Mouse (Mus musculus) kidney, adult 2 months (tissue): ENCODE data around the gene Celf1. TPM values are rescaled to one million over a fixed set of nuclear protein-coding genes. Genes with fewer than 3 reads are reported as not detected.
"Not testable (repeated sequence)": the region's sequence is repeated elsewhere in the genome, so short reads cannot be mapped to it uniquely, and the experiment has no call there.

Source experiments
- DNase-seq: peaks from one replicate; pipeline ENCODE4 v3.0.0; 2021
- H3K27ac ChIP-seq: fragments of 200-500 bp; 2 replicates; pipeline ENCODE4 v1.5.1; 2012; ENCODE audit warnings: low read depth, low read length, control low read depth, inconsistent platforms; ENCODE audit not compliant: insufficient read depth
- H3K27me3 ChIP-seq: fragments of 200-500 bp; replicated peaks from 2 replicates; pipeline ENCODE4 v1.6.1; 2012; ENCODE audit warnings: mild to moderate bottlenecking, moderate library complexity, low read length, inconsistent platforms; ENCODE audit not compliant: control insufficient read depth, insufficient read depth
- H3K36me3 ChIP-seq: fragments of 200-500 bp; 2 replicates; pipeline ENCODE4 v1.6.1; 2012; ENCODE audit warnings: mild to moderate bottlenecking, moderate library complexity, low read length, inconsistent platforms; ENCODE audit not compliant: control insufficient read depth, insufficient read depth
- H3K4me1 ChIP-seq: fragments of 200-500 bp; 2 replicates; pipeline ENCODE4 v1.6.1; 2011; ENCODE audit warnings: low read length; ENCODE audit not compliant: control insufficient read depth, insufficient read depth
- H3K4me3 ChIP-seq: fragments of 200-500 bp; 2 replicates; pipeline ENCODE4 v1.5.1; 2011; ENCODE audit warnings: mild to moderate bottlenecking, low read depth, low read length, control low read depth; ENCODE audit not compliant: insufficient read depth
- CTCF ChIP-seq: fragments of 200-500 bp; conservative IDR thresholded peaks from 2 replicates; pipeline ENCODE4 v1.5.1; 2011; ENCODE audit warnings: low read depth, mild to moderate bottlenecking, control low read depth, low read length, moderate library complexity, mixed read lengths; ENCODE audit not compliant: insufficient read depth, insufficient read length
- POLR2A ChIP-seq: fragments of 200-500 bp; IDR thresholded peaks from one replicate; pipeline ENCODE4 v1.6.1; 2011; ENCODE audit warnings: low read depth, low read length, control low read depth
- WGBS: fragments of 180-500 bp; shearing (Covaris S2); methylation state at CpG from one replicate; pipeline ENCODE4 v1.1.7; 2018; 5-methylcytosine and 5-hydroxymethylcytosine counted together
- polyA plus RNA-seq: library from polyadenylated mRNA; depleted of rRNA; stranded (reverse); fragments of >200 nt; gene quantifications from 2 replicates; pipeline ENCODE4 v1.2.3, GENCODE M21; 2012

Celf1 gene
- polyA plus RNA-seq, 1 experiment: 40.5 TPM

DNA sequence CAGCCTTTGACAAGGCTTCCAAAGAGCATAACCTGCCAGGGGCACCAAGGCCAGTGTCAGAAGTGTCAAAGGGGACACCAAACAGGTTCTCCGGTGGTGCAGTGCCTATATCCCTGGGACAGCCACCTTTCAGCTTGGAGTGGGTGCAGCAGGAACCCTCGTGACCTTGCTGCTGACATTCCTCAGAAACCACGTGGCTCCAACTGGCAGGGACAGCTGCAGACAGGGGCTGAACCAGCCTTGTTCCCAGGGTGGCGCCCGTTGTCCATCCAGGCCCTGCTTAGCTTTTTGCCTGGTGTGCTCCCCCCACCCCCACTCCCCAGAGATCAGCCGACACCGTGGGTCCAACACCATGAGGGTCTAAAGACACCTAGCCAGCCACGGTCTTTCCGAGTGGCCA is 95.2 kb downstream of the Celf1 start, which contains the start of gene Rapsn:
Gene Rapsn (plus strand): TSS at position 236 of the 400 bp plus-strand sequence.
- Histone ChIP-seq H3K4me1 (no peaks in the 10 kb centered on the region; the same call in 1 of the 2 replicates), H3K4me3 (no peak within 1 kb of the TSS), H3K36me3 (no peaks in the 10 kb centered on the region), H3K27me3 (no peaks in the 10 kb centered on the region), H3K27ac (peak within 1 kb of the TSS; percentile 11)
- WGBS: 38% methylated on average over 9 of the region's 9 CpGs
- no peak for TF ChIP-seq CTCF
- no peak for TF ChIP-seq POLR2A
- DNase-seq: peak; percentile 77

GRCm38 (mm10) chr2:91041786-91042185 is 101.6 kb downstream of the Celf1 start:
- H3K36me3 ChIP-seq: no peaks in the 10 kb centered on the region
- H3K4me3 ChIP-seq: no peak overlapping the region
- no peaks in the 10 kb centered on the region for H3K4me1 ChIP-seq
- DNase-seq: no peak
- 83% methylated on average over 8 of the region's 8 CpGs for WGBS
- H3K27ac ChIP-seq: no peak overlapping the region
- no peaks in the 10 kb centered on the region for H3K27me3 ChIP-seq
- TF ChIP-seq CTCF (no peak), POLR2A (no peak)

DNA sequence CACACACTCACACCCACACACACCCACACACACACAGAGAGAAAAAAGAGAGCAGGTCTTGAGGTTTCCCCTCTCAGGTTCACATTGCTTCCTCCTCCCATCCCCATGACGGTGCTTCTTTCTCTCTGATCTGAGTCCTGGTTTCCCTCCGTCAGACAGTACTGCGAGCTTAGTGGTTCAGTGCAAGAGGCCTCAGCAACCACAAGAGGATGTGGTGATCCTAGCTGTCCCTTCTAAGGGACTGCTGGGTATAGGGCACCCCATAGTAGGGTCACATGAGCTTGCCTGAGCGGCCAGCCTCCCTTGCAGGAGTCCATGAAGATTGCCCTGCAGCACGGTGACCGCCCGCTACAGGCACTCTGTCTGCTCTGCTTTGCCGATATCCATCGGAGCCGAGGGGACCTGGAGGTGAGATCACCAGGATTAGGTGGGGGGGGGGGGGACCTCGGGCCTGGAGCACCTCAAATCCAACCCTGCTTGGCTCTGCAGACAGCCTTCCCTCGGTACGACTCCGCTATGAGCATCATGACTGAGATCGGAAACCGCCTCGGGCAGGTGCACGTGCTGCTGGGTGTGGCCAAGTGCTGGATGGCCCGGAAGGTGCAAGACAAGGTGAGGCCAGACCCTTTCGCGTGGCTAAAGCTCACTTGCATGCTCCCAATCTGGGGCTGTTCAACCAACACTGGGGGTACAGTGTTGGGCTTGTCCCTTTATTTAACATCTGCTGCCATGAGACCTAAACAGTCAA is 102.6 kb downstream of the Celf1 start:
- WGBS: 59% methylated on average over 21 of the region's 21 CpGs
- Histone ChIP-seq H3K4me3 (no peak overlapping the region), H3K27me3 (no peaks in the 10 kb centered on the region), H3K4me1 (peaks cover 4% of the 10 kb centered on the region; the same call in 1 of the 2 replicates), H3K36me3 (no peaks in the 10 kb centered on the region), H3K27ac (no peak overlapping the region)
- DNase-seq: no peak
- no peak for TF ChIP-seq POLR2A
- no peak for TF ChIP-seq CTCF

- Histone ChIP-seq H3K36me3 (no peaks in the 10 kb centered on the region), H3K27me3 (no peaks in the 10 kb centered on the region), H3K27ac (no peak overlapping the region), H3K4me1 (peaks cover 4% of the 10 kb centered on the region; the same call in 1 of the 2 replicates), H3K4me3 (no peak overlapping the region)
- 79% methylated on average over 13 of the region's 13 CpGs for WGBS
- no peak for TF ChIP-seq POLR2A
- no peak for TF ChIP-seq CTCF
- no peak for DNase-seq
Observed at GRCm38 (mm10) chr2:91044727-91045126, 104.5 kb downstream of the Celf1 start.

GRCm38 (mm10) chr2:91045805-91046204 is 105.6 kb downstream of the Celf1 start:
- H3K27ac ChIP-seq: not testable (repeated sequence)

GRCm38 (mm10) chr2:91047359-91047758 is 107.2 kb downstream of the Celf1 start:
- DNase-seq: peak; percentile 72
- Histone ChIP-seq H3K36me3 (no peaks in the 10 kb centered on the region), H3K27ac (no peak overlapping the region; the same call in 1 of the 2 replicates), H3K27me3 (no peaks in the 10 kb centered on the region), H3K4me1 (peaks cover 4% of the 10 kb centered on the region; the same call in 1 of the 2 replicates), H3K4me3 (no peak overlapping the region)
- TF ChIP-seq CTCF: no peak
- no peak for TF ChIP-seq POLR2A
- WGBS: 29% methylated on average over 9 of the region's 9 CpGs

More at GRCm38 (mm10) chr2:91045805-91046204, 105.6 kb downstream of the Celf1 start:
- H3K27me3 ChIP-seq, H3K36me3 ChIP-seq, DNase-seq, H3K4me3 ChIP-seq, H3K4me1 ChIP-seq: not testable (repeated sequence)
- WGBS: 100% methylated on average over 1 of the region's 1 CpGs

DNA sequence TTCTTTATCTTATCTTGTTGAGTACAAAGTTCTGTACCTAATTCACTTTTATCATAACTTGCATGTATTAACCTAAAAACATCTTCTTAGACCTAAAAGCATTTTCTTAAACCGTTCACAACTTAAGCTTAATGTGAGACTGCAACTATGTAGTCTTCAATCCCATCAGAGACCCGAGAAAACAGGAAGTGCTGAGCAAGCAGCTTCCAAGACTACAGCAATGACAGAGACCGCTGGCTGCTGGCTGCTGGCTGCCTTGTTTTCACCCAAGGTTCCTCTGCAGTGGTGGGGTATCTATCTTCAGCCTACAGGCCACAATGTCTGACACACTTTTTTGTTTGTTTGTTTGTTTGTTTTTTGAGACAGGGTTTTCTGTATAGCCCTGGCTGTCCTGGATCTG is 111.7 kb downstream of the Celf1 start:
- no peak for DNase-seq
- Histone ChIP-seq H3K4me1 (peaks cover 9% of the 10 kb centered on the region), H3K36me3 (peaks cover 3% of the 10 kb centered on the region; the same call in 1 of the 2 replicates), H3K27ac (no peak overlapping the region), H3K27me3 (no peaks in the 10 kb centered on the region), H3K4me3 (no peak overlapping the region)
- no peak for TF ChIP-seq CTCF
- no peak for TF ChIP-seq POLR2A
- 52% methylated on average over 3 of the region's 3 CpGs for WGBS
